Mouse (Mus musculus) right cerebral cortex, adult 2 months (tissue): ENCODE data around the gene Cldn15.
"Not testable (repeated sequence)": the region's sequence is repeated elsewhere in the genome, so short reads cannot be mapped to it uniquely, and the experiment has no call there.

ENCODE experiments used
- DNase-seq, 2 experiments: peaks; one replicate each; pipeline ENCODE4 v3.0.0; 2021 to 2022; ENCODE audit warnings: low spot score in 2 of 2

The Cldn15 gene

GRCm38 (mm10) chr5:136949551-136950336 is 16.7 kb upstream of the Cldn15 start:
- DNase-seq, result not testable (repeated sequence)

GRCm38 (mm10) chr5:136950521-136950920 is 15.9 kb upstream of the Cldn15 start:
- no peak for DNase-seq

GRCm38 (mm10) chr5:136952153-136952552 is 14.3 kb upstream of the Cldn15 start:
- no peak for DNase-seq

GRCm38 (mm10) chr5:136953015-136953414 is 13.4 kb upstream of the Cldn15 start, which contains the start of gene Fis1:
Gene Fis1 (plus strand): TSS chr5:136953275.
- DNase-seq, result peak; percentile 96 to 97

GRCm38 (mm10) chr5:136953440-136953951 is 12.9 kb upstream of the Cldn15 start:
- peak; percentile 38 to 43 for DNase-seq

GRCm38 (mm10) chr5:136955622-136956021 is 10.8 kb upstream of the Cldn15 start:
- no peak for DNase-seq

GRCm38 (mm10) chr5:136957250-136957649 is 9.2 kb upstream of the Cldn15 start:
- no peak for DNase-seq

GRCm38 (mm10) chr5:136958991-136959605 is 7.3 kb upstream of the Cldn15 start:
- no peak for DNase-seq

GRCm38 (mm10) chr5:136960053-136960452 is 6.4 kb upstream of the Cldn15 start:
- DNase-seq, result no peak

- peak in 1 of 2 experiments; percentile 25 for DNase-seq
Observed at GRCm38 (mm10) chr5:136961334-136961982, 5.0 kb upstream of the Cldn15 start.

GRCm38 (mm10) chr5:136961983-136962461 is 4.4 kb upstream of the Cldn15 start:
- peak; percentile 89 to 95 for DNase-seq

GRCm38 (mm10) chr5:136962501-136962900 is 3.9 kb upstream of the Cldn15 start:
- peak; percentile 77 to 81 for DNase-seq

- DNase-seq, result no peak
Observed at GRCm38 (mm10) chr5:136962966-136963540, 3.4 kb upstream of the Cldn15 start.

- no peak for DNase-seq
Observed at GRCm38 (mm10) chr5:136965210-136965609, 1.2 kb upstream of the Cldn15 start.

- no peak for DNase-seq
Observed at GRCm38 (mm10) chr5:136965686-136966085, 730 bp upstream of the Cldn15 start.

GRCm38 (mm10) chr5:136966861-136967455 is 542 bp downstream of the Cldn15 start:
- no peak for DNase-seq

- DNase-seq, result no peak
Observed at GRCm38 (mm10) chr5:136967592-136967991, 1.2 kb downstream of the Cldn15 start.

GRCm38 (mm10) chr5:136970703-136971102 is 4.3 kb downstream of the Cldn15 start:
- DNase-seq, result peak; percentile 33 to 64

- DNase-seq, result no peak
Observed at GRCm38 (mm10) chr5:136973670-136974069, 7.3 kb downstream of the Cldn15 start.

GRCm38 (mm10) chr5:136977769-136978168 is 11.4 kb downstream of the Cldn15 start:
- DNase-seq, result no peak

GRCm38 (mm10) chr5:136979762-136980161 is 13.3 kb downstream of the Cldn15 start:
- no peak for DNase-seq
